In genomic region chr7:79387140-79387539, GRCm38 (mm10) we compare ENCODE assay signal across 16 mouse cellular contexts. TPM values are rescaled to one million over a fixed set of nuclear protein-coding genes. Genes with fewer than 3 reads are reported as not detected.
DNase-seq lines count a peak whose midpoint lies in the region; ATAC-seq lines count a peak whose summit lies in the region.
"Had no signal": no experiment of that assay in that cellular context is flagged by ENCODE, and none has a peak within 500 bp of the region (broad histone marks: within the 10 kb centered on the region; RNA-seq: fewer than 3 reads in every experiment).

No protein-coding gene starts in this region.

- WGBS in forebrain, embryonic 12.5 days: 61% methylated on average over 8 of the region's 8 CpGs
- 77% methylated on average over 8 of the region's 8 CpGs for WGBS in limb, embryonic 10.5 days

- H3K9ac ChIP-seq in forebrain, embryonic 12.5 days: 0 out of 2 replicates have a peak overlapping the region, but pooled peaks have one; percentile 21
- H3K9ac ChIP-seq: embryonic facial prominence, embryonic 15.5 days; midbrain, embryonic 12.5 days; stomach, embryonic 15.5 days had no signal

- H3K27ac ChIP-seq in forebrain, embryonic 12.5 days: peak overlapping the region; percentile 83
- H3K27ac ChIP-seq in limb, embryonic 10.5 days: peak overlapping the region; percentile 51; the same call in 1 of the 2 replicates
- H3K27ac ChIP-seq: embryonic facial prominence, embryonic 15.5 days; midbrain, embryonic 12.5 days; stomach, embryonic 15.5 days had no signal

- no peaks in the 10 kb centered on the region for H3K9me3 ChIP-seq in forebrain, embryonic 12.5 days
- no peaks in the 10 kb centered on the region for H3K9me3 ChIP-seq in limb, embryonic 10.5 days (replicated peaks)
- H3K9me3 ChIP-seq: embryonic facial prominence, embryonic 15.5 days; midbrain, embryonic 12.5 days; stomach, embryonic 15.5 days had no signal

- H3K27me3 ChIP-seq in forebrain, embryonic 12.5 days: no peaks in the 10 kb centered on the region
- H3K27me3 ChIP-seq in limb, embryonic 10.5 days (ENCODE audit: low read depth, poor library complexity, severe bottlenecking): no peaks in the 10 kb centered on the region
- H3K27me3 ChIP-seq: embryonic facial prominence, embryonic 15.5 days; midbrain, embryonic 12.5 days; stomach, embryonic 15.5 days had no signal

- H3K4me3 ChIP-seq in forebrain, embryonic 12.5 days (replicated peaks): no peak overlapping the region
- no peak overlapping the region for H3K4me3 ChIP-seq in limb, embryonic 10.5 days
- H3K4me3 ChIP-seq: embryonic facial prominence, embryonic 15.5 days; midbrain, embryonic 12.5 days; stomach, embryonic 15.5 days had no signal

- ATAC-seq in forebrain, embryonic 12.5 days (ENCODE audit: low FRiP score): no peak
- ATAC-seq: lung, postnatal 0 days had no signal

- DNase-seq in 3T3-L1 (ENCODE audit: low read depth, low spot score): peak; percentile 5
- DNase-seq in 416B (ENCODE audit: low read depth): peak; percentile 15
- DNase-seq in limb, embryonic 10.5 days (ENCODE audit: low spot score): no peak
- DNase-seq in kidney, adult 11 months: no peak
- DNase-seq in B cell, adult 2 months: no peak
- DNase-seq in layer of hippocampus, postnatal 10 days (ENCODE audit: low spot score in 2 of 2): no peak
- DNase-seq: cerebellum, adult 2 months; heart, adult 11 months; heart, postnatal 14 days; layer of hippocampus, adult 9-11 months; thymus, postnatal 36 days had no signal

- H3K36me3 ChIP-seq in forebrain, embryonic 12.5 days (replicated peaks): no peaks in the 10 kb centered on the region
- H3K36me3 ChIP-seq in limb, embryonic 10.5 days: no peaks in the 10 kb centered on the region
- H3K36me3 ChIP-seq: embryonic facial prominence, embryonic 15.5 days; midbrain, embryonic 12.5 days; stomach, embryonic 15.5 days had no signal

- peaks cover 22% of the 10 kb centered on the region for H3K4me1 ChIP-seq in forebrain, embryonic 12.5 days
- H3K4me1 ChIP-seq in limb, embryonic 10.5 days: peaks cover 26% of the 10 kb centered on the region

- H3K4me2 ChIP-seq in forebrain, embryonic 12.5 days: peak overlapping the region; percentile 21; the same call in 1 of the 2 replicates
- H3K4me2 ChIP-seq: embryonic facial prominence, embryonic 15.5 days; midbrain, embryonic 12.5 days; stomach, embryonic 15.5 days had no signal

RNA-seq across cellular contexts. Expression of gene Rlbp1, which starts 0.3 kb away (rescaled TPM):
- 15.0 and 19.5 TPM in 2 replicates for polyA plus RNA-seq in forebrain, embryonic 12.5 days (2016; fragmentation: Nextera tagmentation; extraction: Ambion mirVana)
- polyA plus RNA-seq in limb, embryonic 10.5 days (2016; fragmentation: Nextera tagmentation; extraction: Ambion mirVana): 0.21 and 0.33 TPM in 2 replicates
- total RNA-seq in layer of hippocampus, postnatal 10 days (2021): 10 to 100 TPM; 22.4 to 32.9 TPM
- total RNA-seq: heart, postnatal 14 days had no signal

RNA-seq across cellular contexts. Expression of gene Fanci, which starts 4.6 kb away (rescaled TPM):
- 19.6 and 19.7 TPM in 2 replicates for polyA plus RNA-seq in forebrain, embryonic 12.5 days (2016; fragmentation: Nextera tagmentation; extraction: Ambion mirVana)
- polyA plus RNA-seq in limb, embryonic 10.5 days (2016; fragmentation: Nextera tagmentation; extraction: Ambion mirVana): 19.7 and 22.4 TPM in 2 replicates
- 1 to 10 TPM; 1.0 to 1.9 TPM for total RNA-seq in layer of hippocampus, postnatal 10 days (2021)

Comparison
In these comparisons a context has a peak if more than half of its experiments do, and no peak if none do; other contexts are left out.
1. DNase-seq: peak in 3T3-L1 (single experiment) and 416B (single experiment); none in limb, embryonic 10.5 days (single experiment), kidney, adult 11 months (single experiment), B cell, adult 2 months (0 of 2) and layer of hippocampus, postnatal 10 days (0 of 2).
2. RNA of gene Rlbp1, which starts 0.3 kb away (polyA plus RNA-seq): 15.0 to 19.5 TPM in forebrain, embryonic 12.5 days; 0.21 to 0.33 TPM in limb, embryonic 10.5 days; every median in the first group is over 10 times any median in the second.